Mouse (Mus musculus) embryonic fibroblast, embryonic 13.5 days (primary cell): Measurements from ENCODE around the gene Shoc2.

ENCODE experiments used
- CTCF ChIP-seq: IDR thresholded peaks from 2 replicates; pipeline ENCODE4 v1.5.1; 2011; ENCODE audit warnings: mild to moderate bottlenecking, control low read depth, low read length, moderate library complexity, borderline replicate concordance; ENCODE audit not compliant: insufficient read depth
- POLR2A ChIP-seq: IDR thresholded peaks from 2 replicates; pipeline ENCODE4 v1.6.1; 2011; ENCODE audit warnings: low read depth, mild to moderate bottlenecking, control low read depth, low read length, moderate library complexity

DNA sequence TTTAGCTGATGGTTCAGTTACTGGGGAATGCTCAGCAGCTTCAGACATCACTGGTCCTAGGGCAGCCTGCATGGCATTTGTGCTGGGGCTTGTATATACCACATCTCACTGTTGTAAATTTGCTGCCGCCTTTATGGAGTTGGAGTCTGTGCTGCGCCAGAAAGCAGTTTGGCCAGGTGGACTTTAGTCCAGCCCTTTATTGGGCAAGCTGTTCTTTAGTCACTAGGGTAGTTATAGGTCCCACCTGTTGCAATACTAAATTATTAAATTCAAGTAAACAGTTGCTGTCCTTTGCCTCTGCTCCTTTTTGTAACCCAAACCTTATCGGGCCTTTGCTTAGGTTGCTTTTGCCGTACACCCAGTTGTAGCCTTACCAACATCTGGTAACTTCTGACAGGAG, 29.2 kb upstream of the Shoc2 start:
- TF ChIP-seq CTCF (no peak), POLR2A (no peak)
